Mouse (Mus musculus) forebrain, embryonic 12.5 days (tissue): ENCODE measurements at regions not wholly inside any gene's neighbourhood (a gene's known extent, or its start where the extent isn't known, plus 50 kb on each side); places are given as distances from the start of the nearest gene placed in this dataset.

Experiments
- ATAC-seq: fragments of 200-750 bp; cut with Nextera tagmentation; 2 replicates; pipeline ENCODE4 v1.8.0; 2017; ENCODE audit warnings: moderate TSS enrichment; ENCODE audit not compliant: low FRiP score
- H3K27ac ChIP-seq: fragments of 300-500 bp; sonication (generic); 2 replicates; pipeline ENCODE4 v1.5.1; 2016; ENCODE audit warnings: mild to moderate bottlenecking
- H3K27me3 ChIP-seq: fragments of 300-500 bp; sonication (generic); 2 replicates; pipeline ENCODE4 v1.6.1; 2016; ENCODE audit warnings: mild to moderate bottlenecking
- H3K36me3 ChIP-seq: fragments of 300-500 bp; sonication (generic); replicated peaks from 2 replicates; pipeline ENCODE4 v1.6.1; 2016; ENCODE audit warnings: mild to moderate bottlenecking
- H3K4me1 ChIP-seq: fragments of 300-500 bp; sonication (generic); 2 replicates; pipeline ENCODE4 v1.6.1; 2016
- H3K4me2 ChIP-seq: fragments of 300-500 bp; sonication (generic); 2 replicates; pipeline ENCODE4 v1.6.1; 2016; ENCODE audit warnings: mild to moderate bottlenecking, moderate library complexity
- H3K4me3 ChIP-seq: fragments of 300-500 bp; sonication (generic); replicated peaks from 2 replicates; pipeline ENCODE4 v1.5.1; 2016; ENCODE audit warnings: mild to moderate bottlenecking
- H3K9ac ChIP-seq: fragments of 300-500 bp; sonication (generic); 2 replicates; pipeline ENCODE4 v1.6.1; 2016; ENCODE audit warnings: mild to moderate bottlenecking
- H3K9me3 ChIP-seq: fragments of 300-500 bp; sonication (generic); 2 replicates; pipeline ENCODE4 v1.6.1; 2016
- WGBS: fragments of 180-500 bp; shearing (Covaris S2); methylation state at CpG from one replicate; pipeline ENCODE4 v1.1.7; 2016; 5-methylcytosine and 5-hydroxymethylcytosine counted together

GRCm38 (mm10) chr3:60324416-60324815 lies 148.2 kb upstream of the Mbnl1 start:
- H3K9ac ChIP-seq = no peak overlapping the region
- H3K27ac ChIP-seq = no peak overlapping the region
- no peaks in the 10 kb centered on the region for H3K27me3 ChIP-seq
- no peaks in the 10 kb centered on the region for H3K36me3 ChIP-seq
- no peaks in the 10 kb centered on the region for H3K4me1 ChIP-seq
- ATAC-seq = no peak
- H3K9me3 ChIP-seq = no peaks in the 10 kb centered on the region
- H3K4me2 ChIP-seq = no peak overlapping the region
- H3K4me3 ChIP-seq = no peak overlapping the region

- no peak overlapping the region for H3K4me3 ChIP-seq
- no peak for ATAC-seq
- H3K9me3 ChIP-seq = no peaks in the 10 kb centered on the region
- no peaks in the 10 kb centered on the region for H3K27me3 ChIP-seq
- H3K9ac ChIP-seq = no peak overlapping the region
- H3K4me1 ChIP-seq = no peaks in the 10 kb centered on the region
- H3K27ac ChIP-seq = no peak overlapping the region
- H3K4me2 ChIP-seq = no peak overlapping the region
- no peaks in the 10 kb centered on the region for H3K36me3 ChIP-seq
These were observed 147.7 kb upstream of the Mbnl1 start for GRCm38 (mm10) chr3:60324969-60325368.

- no peak for ATAC-seq
- no peak overlapping the region for H3K9ac ChIP-seq
- no peak overlapping the region for H3K4me2 ChIP-seq
- no peak overlapping the region for H3K27ac ChIP-seq
- H3K4me3 ChIP-seq = no peak overlapping the region
- no peaks in the 10 kb centered on the region for H3K36me3 ChIP-seq
- H3K4me1 ChIP-seq = no peaks in the 10 kb centered on the region
- no peaks in the 10 kb centered on the region for H3K9me3 ChIP-seq
- H3K27me3 ChIP-seq = no peaks in the 10 kb centered on the region
These were observed 140.2 kb upstream of the Mbnl1 start for GRCm38 (mm10) chr3:60332460-60332859.

- Histone ChIP-seq H3K27me3 (no peaks in the 10 kb centered on the region), H3K36me3 (no peaks in the 10 kb centered on the region), H3K9ac (no peak overlapping the region), H3K9me3 (no peaks in the 10 kb centered on the region), H3K4me3 (no peak overlapping the region), H3K4me1 (no peaks in the 10 kb centered on the region), H3K27ac (no peak overlapping the region), H3K4me2 (no peak overlapping the region)
- ATAC-seq = no peak
- WGBS = 87% methylated on average over 2 of the region's 2 CpGs
These were observed 139.0 kb upstream of the Mbnl1 start for GRCm38 (mm10) chr3:60333669-60334068.

DNA sequence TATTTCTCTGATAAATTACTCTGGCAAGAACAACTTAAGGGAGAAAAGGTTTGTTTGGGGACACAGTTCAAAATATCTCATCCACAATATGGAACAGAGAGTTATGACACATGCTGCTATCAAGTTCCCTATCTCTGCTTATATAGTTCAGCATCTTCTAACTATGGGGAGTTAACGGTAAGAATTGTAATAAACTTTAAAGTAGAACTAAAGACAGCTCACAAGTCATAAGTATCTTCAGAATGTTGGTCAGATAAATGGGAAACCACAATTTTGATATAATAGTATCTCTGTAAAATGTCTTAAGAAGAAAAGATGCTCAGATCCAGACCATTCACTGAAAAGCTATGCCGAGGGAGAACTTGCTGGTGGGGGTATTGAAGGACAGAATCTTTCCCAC lies 138.5 kb upstream of the Mbnl1 start:
- Histone ChIP-seq H3K9me3 (no peaks in the 10 kb centered on the region), H3K36me3 (no peaks in the 10 kb centered on the region), H3K9ac (no peak overlapping the region), H3K4me2 (no peak overlapping the region), H3K27me3 (no peaks in the 10 kb centered on the region), H3K4me3 (no peak overlapping the region), H3K4me1 (no peaks in the 10 kb centered on the region), H3K27ac (no peak overlapping the region)
- no peak for ATAC-seq
- 92% methylated on average over 2 of the region's 2 CpGs for WGBS

GRCm38 (mm10) chr3:60346390-60346789 lies 126.2 kb upstream of the Mbnl1 start:
- H3K36me3 ChIP-seq = no peaks in the 10 kb centered on the region
- H3K4me2 ChIP-seq = no peak overlapping the region
- H3K4me3 ChIP-seq = no peak overlapping the region
- no peaks in the 10 kb centered on the region for H3K9me3 ChIP-seq
- H3K4me1 ChIP-seq = no peaks in the 10 kb centered on the region
- no peak overlapping the region for H3K27ac ChIP-seq
- no peaks in the 10 kb centered on the region for H3K27me3 ChIP-seq
- H3K9ac ChIP-seq = no peak overlapping the region
- no peak for ATAC-seq

GRCm38 (mm10) chr3:60347049-60347448 lies 125.6 kb upstream of the Mbnl1 start:
- Histone ChIP-seq H3K4me3 (no peak overlapping the region), H3K4me1 (no peaks in the 10 kb centered on the region), H3K27ac (no peak overlapping the region), H3K4me2 (no peak overlapping the region), H3K9me3 (no peaks in the 10 kb centered on the region), H3K36me3 (no peaks in the 10 kb centered on the region), H3K9ac (no peak overlapping the region), H3K27me3 (no peaks in the 10 kb centered on the region)
- 74% methylated on average over 1 of the region's 1 CpGs for WGBS
- ATAC-seq = no peak

DNA sequence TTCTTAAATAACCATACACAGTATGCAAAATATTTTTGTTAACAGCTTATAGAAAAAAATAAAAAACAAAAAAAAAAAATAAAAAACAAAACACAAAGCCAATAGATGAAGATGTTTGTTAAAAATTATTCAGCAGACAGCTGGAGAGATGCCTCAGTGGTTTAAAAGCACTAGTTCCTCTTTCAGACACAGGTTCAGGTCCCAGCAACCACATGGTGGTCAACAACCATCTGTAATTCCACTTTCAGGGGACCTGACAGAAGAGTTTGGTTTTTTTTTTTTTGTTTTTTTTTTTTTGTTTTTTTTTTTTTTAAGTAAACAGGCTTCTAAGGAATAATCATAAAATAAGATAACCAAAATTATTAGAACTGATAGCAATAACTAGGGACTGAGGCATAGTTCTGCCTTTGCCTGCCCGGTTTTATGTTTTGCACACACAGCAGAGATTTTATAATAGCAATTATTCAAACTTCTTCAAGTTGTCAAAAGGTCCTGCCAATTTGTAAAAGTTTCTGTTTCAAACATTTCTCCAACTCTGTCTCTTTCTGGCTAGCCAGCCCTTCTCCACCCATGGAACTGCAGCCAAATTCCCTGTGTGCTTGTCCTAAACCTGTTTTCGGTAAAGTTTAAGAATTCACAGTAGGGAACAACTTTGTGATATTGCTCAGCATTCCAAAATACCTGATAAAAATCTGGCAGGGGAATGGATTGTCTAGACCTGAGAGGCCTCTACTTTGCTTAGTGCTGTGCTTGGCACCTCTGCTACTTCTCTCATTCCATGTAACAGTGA lies 101.3 kb upstream of the Mbnl1 start:
- ATAC-seq = no peak
- 86% methylated on average over 2 of the region's 2 CpGs for WGBS
- H3K9ac ChIP-seq = no peak overlapping the region

GRCm38 (mm10) chr3:60373662-60374061 lies 99.0 kb upstream of the Mbnl1 start:
- no peak overlapping the region for H3K27ac ChIP-seq
- no peaks in the 10 kb centered on the region for H3K27me3 ChIP-seq
- no peaks in the 10 kb centered on the region for H3K36me3 ChIP-seq
- no peak for ATAC-seq
- H3K4me3 ChIP-seq = no peak overlapping the region
- H3K4me2 ChIP-seq = no peak overlapping the region
- H3K9me3 ChIP-seq = no peaks in the 10 kb centered on the region
- H3K4me1 ChIP-seq = no peaks in the 10 kb centered on the region
- 94% methylated on average over 1 of the region's 1 CpGs for WGBS
- no peak overlapping the region for H3K9ac ChIP-seq

More for the DNA sequence above, 101.3 kb upstream of the Mbnl1 start:
- Histone ChIP-seq H3K4me2 (no peak overlapping the region), H3K36me3 (no peaks in the 10 kb centered on the region), H3K27me3 (no peaks in the 10 kb centered on the region), H3K27ac (no peak overlapping the region), H3K9me3 (no peaks in the 10 kb centered on the region), H3K4me3 (no peak overlapping the region), H3K4me1 (no peaks in the 10 kb centered on the region)

- no peak overlapping the region for H3K9ac ChIP-seq
- no peaks in the 10 kb centered on the region for H3K27me3 ChIP-seq
- H3K4me2 ChIP-seq = no peak overlapping the region
- H3K4me1 ChIP-seq = no peaks in the 10 kb centered on the region
- no peaks in the 10 kb centered on the region for H3K9me3 ChIP-seq
- H3K4me3 ChIP-seq = no peak overlapping the region
- 63% methylated on average over 2 of the region's 2 CpGs for WGBS
- H3K27ac ChIP-seq = no peak overlapping the region
- no peaks in the 10 kb centered on the region for H3K36me3 ChIP-seq
- ATAC-seq = no peak
These were observed 84.0 kb upstream of the Mbnl1 start for GRCm38 (mm10) chr3:60388593-60388992.

DNA sequence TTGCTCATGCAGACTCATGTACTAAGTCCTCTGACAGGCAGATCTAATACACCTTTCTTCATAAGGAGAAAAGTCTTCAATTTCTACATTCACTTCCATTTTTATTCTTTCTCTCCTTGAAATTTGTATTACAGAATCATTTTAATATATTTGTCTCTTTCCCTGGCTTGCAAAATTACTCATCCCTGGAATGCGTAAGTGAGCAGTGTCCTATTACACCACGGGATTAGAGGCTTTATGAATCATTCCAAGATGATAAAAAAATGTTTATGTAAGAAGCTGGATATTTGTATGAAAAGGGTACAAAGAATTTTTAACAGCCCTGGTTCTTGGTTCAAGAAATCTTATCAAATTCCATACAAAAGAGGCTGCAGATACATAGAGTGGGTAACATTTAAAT lies 83.6 kb upstream of the Mbnl1 start:
- WGBS = 81% methylated on average over 2 of the region's 2 CpGs
- no peak for ATAC-seq
- H3K4me2 ChIP-seq = no peak overlapping the region
- no peaks in the 10 kb centered on the region for H3K4me1 ChIP-seq
- H3K9me3 ChIP-seq = no peaks in the 10 kb centered on the region
- H3K4me3 ChIP-seq = no peak overlapping the region
- H3K27me3 ChIP-seq = no peaks in the 10 kb centered on the region
- no peak overlapping the region for H3K27ac ChIP-seq
- no peak overlapping the region for H3K9ac ChIP-seq
- no peaks in the 10 kb centered on the region for H3K36me3 ChIP-seq

DNA sequence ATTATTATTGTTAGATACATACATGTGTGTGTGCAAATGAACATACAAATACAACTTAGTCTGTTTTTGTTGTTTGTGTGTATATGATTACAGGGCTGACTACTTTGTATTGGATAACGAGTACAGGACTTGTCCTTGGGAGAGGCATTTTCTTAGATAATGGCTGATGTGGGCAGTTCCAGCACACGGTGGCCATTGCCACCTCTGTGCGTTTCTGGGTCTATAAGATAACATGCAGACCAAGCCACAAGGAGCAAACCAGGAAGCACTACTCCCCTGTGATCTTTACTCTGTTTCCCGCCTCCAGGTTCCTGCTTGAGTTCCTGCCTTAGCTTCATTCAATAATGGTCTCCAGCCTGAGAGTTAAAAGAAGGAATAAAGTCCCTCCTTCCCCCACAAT lies 77.3 kb upstream of the Mbnl1 start:
- H3K4me1 ChIP-seq = no peaks in the 10 kb centered on the region
- H3K9ac ChIP-seq = no peak overlapping the region
- whole genome bisulfite sequencing = 84% methylated on average over 4 of the region's 4 CpGs
- no peak overlapping the region for H3K27ac ChIP-seq
- ATAC-seq = no peak
- H3K9me3 ChIP-seq = no peaks in the 10 kb centered on the region
- H3K27me3 ChIP-seq = no peaks in the 10 kb centered on the region
- H3K4me2 ChIP-seq = no peak overlapping the region
- H3K36me3 ChIP-seq = no peaks in the 10 kb centered on the region
- no peak overlapping the region for H3K4me3 ChIP-seq

DNA sequence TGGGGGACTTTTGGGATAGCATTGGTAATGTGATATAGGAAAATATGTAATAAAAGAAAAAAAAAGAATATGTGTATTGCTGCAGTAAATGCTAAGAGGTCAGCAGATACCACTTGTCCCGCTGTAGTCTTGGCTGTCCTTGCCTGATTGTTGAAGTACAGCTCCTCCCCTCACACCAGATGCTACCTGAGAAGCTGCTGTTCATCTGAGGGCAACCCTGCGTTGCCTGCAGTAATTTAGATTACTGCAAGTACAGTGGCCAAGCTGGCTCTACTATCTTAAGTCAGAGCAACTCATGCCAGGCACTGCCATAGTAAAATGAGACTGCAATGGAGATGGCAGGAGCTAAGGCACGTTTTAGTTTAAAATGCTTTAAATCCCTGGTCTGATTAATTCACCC lies 75.7 kb upstream of the Mbnl1 start:
- H3K36me3 ChIP-seq = no peaks in the 10 kb centered on the region
- H3K9me3 ChIP-seq = no peaks in the 10 kb centered on the region
- H3K27ac ChIP-seq = no peak overlapping the region
- no peaks in the 10 kb centered on the region for H3K27me3 ChIP-seq
- ATAC-seq = no peak
- no peak overlapping the region for H3K4me3 ChIP-seq
- H3K4me2 ChIP-seq = no peak overlapping the region
- H3K9ac ChIP-seq = no peak overlapping the region
- H3K4me1 ChIP-seq = no peaks in the 10 kb centered on the region
- 86% methylated on average over 3 of the region's 3 CpGs for WGBS
